Mouse (Mus musculus) lung, embryonic 16.5 days (tissue): ENCODE measurements around the gene Gzmg. TPM values are rescaled to one million over a fixed set of nuclear protein-coding genes. Genes with fewer than 3 reads are reported as not detected.
"Not testable (repeated sequence)": the region's sequence is repeated elsewhere in the genome, so short reads cannot be mapped to it uniquely, and the experiment has no call there.

Experiments
- ATAC-seq: fragments of 200-750 bp; cut with Nextera tagmentation; 2 replicates; pipeline ENCODE4 v1.8.0; 2017; ENCODE audit warnings: low read depth, mild to moderate bottlenecking, moderate library complexity
- H3K27ac ChIP-seq: fragments of 300-500 bp; sonication (generic); 2 replicates; pipeline ENCODE4 v1.5.1; 2014; ENCODE audit warnings: mild to moderate bottlenecking, control low read depth, low read length
- H3K27me3 ChIP-seq: fragments of 300-500 bp; sonication (generic); 2 replicates; pipeline ENCODE4 v1.6.1; 2014; ENCODE audit warnings: low read depth, low read length, mixed read lengths; ENCODE audit not compliant: control insufficient read depth, insufficient read depth
- H3K36me3 ChIP-seq: fragments of 300-500 bp; sonication (generic); 2 replicates; pipeline ENCODE4 v1.6.1; 2014; ENCODE audit warnings: low read length; ENCODE audit not compliant: control insufficient read depth, insufficient read depth
- H3K4me1 ChIP-seq: fragments of 300-500 bp; sonication (generic); replicated peaks from 2 replicates; pipeline ENCODE4 v1.6.1; 2014; ENCODE audit warnings: low read length, mixed read lengths; ENCODE audit not compliant: control insufficient read depth, insufficient read depth
- H3K4me2 ChIP-seq: fragments of 300-500 bp; sonication (generic); 2 replicates; pipeline ENCODE4 v1.6.1; 2014; ENCODE audit warnings: low read depth, low read length, control low read depth
- H3K4me3 ChIP-seq: fragments of 300-500 bp; sonication (generic); 2 replicates; pipeline ENCODE4 v1.5.1; 2014; ENCODE audit warnings: mild to moderate bottlenecking, low read length, control low read depth
- H3K9ac ChIP-seq: fragments of 300-500 bp; sonication (generic); 2 replicates; pipeline ENCODE4 v1.6.1; 2014; ENCODE audit warnings: low read length, control low read depth
- H3K9me3 ChIP-seq: fragments of 300-500 bp; sonication (generic); 2 replicates; pipeline ENCODE4 v1.6.1; 2016; ENCODE audit warnings: low read length; ENCODE audit not compliant: control insufficient read depth
- WGBS: fragments of 180-500 bp; shearing (Covaris S2); extraction: QIAGEN DNeasy Blood & Tissue Kit; methylation state at CpG from one replicate; pipeline ENCODE4 v1.1.7; 2014; 5-methylcytosine and 5-hydroxymethylcytosine counted together
- polyA plus RNA-seq: library from polyadenylated mRNA; unstranded; fragments of >200 nt; fragmentation: Nextera tagmentation; extraction: Ambion mirVana; gene quantifications from 2 replicates; pipeline ENCODE4 v1.2.1, GENCODE M21; 2015

Gzmg gene
- polyA plus RNA-seq, result not detected in 2 replicates

DNA sequence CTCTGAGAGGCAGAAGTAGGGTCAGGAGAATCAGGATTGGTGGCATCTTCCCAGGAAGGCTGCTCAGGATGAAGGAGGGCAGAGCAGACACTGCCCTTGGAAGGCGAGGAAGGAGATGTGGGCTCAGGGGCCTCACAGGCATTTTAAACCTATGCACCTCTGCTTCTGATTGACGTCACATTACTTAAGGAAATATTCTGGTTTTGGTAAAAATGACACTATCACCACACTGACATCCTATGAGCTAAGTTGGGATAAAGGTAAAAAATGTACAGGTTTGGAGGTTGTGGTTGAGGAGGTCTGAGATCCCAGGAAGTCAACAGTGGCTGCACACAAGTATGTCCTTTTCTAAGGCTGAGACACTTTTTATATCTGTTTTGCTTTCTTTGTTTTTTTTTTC is at the start of gene Gzmg:
Gzmg (minus strand) TSS at position 101 of the 400 bp plus-strand sequence.
- WGBS, result 78% methylated on average over 2 of the region's 2 CpGs
- H3K4me1 ChIP-seq, H3K36me3 ChIP-seq, H3K27me3 ChIP-seq, H3K4me3 ChIP-seq, H3K27ac ChIP-seq, ATAC-seq, H3K9ac ChIP-seq, H3K4me2 ChIP-seq, H3K9me3 ChIP-seq: not testable (repeated sequence)

DNA sequence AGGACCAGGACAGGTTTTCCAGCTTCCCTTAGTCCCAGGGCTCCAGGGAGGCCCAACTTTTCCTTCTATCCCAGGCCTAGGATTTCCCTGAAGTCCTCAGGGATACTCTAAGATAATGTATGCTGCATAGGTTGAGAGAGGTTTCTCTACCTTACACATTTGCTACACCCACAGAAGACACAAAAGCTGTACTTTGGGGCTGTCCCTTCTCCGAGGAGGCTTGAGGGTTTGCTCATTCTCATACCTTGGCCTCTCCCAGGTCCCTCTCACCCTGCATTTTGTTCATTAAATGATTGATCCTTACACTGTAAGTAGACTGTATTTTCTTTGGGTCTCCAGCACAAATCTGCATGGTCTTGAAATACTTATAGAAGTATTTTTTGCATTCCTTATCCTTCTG is 46.2 kb upstream of the Gzmg start:
- Histone ChIP-seq H3K27ac (no peak overlapping the region), H3K4me2 (no peak overlapping the region), H3K36me3 (no peaks in the 10 kb centered on the region), H3K9me3 (no peaks in the 10 kb centered on the region), H3K27me3 (no peaks in the 10 kb centered on the region), H3K4me1 (no peaks in the 10 kb centered on the region), H3K9ac (no peak overlapping the region), H3K4me3 (no peak overlapping the region)
- ATAC-seq, result no peak
- 80% methylated on average over 1 of the region's 1 CpGs for WGBS

DNA sequence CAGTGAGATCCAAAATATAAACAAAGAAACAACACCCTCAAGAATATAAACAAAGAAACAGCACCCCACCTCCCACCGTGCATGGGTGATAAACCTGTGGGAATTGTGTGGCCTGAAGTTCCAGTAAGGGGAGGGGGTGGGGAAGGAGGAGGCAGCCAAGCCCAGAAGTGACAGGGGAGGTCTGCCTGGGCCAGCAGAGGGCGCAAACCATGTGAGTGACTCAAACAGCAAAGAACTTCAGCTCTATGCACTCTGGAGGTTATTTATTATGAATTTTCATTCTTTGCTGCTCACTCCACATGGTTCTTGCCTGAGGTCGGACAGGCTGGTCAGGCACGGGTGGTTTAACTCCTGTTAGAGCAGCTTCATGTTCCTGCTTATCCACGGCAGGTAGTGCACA is 45.6 kb upstream of the Gzmg start:
- H3K4me3 ChIP-seq, H3K9ac ChIP-seq, ATAC-seq, H3K27ac ChIP-seq, H3K4me1 ChIP-seq, H3K27me3 ChIP-seq, H3K9me3 ChIP-seq, H3K4me2 ChIP-seq, H3K36me3 ChIP-seq: not testable (repeated sequence)
- 32% methylated on average over 5 of the region's 5 CpGs for WGBS

DNA sequence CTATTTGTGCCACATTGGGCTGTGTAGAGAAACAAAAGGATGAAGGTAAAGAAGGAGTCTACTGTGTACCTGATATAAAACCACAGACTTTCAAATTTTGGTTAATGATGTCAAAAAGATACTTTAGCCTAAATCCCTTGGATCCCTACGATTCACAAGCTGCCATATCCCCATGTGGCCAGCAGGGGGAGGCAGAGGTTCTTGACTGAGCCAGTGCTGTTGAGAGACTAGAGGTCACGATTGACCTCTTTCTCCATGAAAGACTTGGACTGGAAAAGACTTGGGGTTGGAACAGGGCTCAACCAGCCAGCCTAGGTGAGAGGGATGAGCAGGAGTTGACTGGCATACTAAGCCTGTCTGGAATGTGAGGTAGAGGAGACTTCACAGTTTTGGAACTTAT is 44.6 kb upstream of the Gzmg start:
- Histone ChIP-seq H3K4me2 (no peak overlapping the region), H3K36me3 (no peaks in the 10 kb centered on the region), H3K9me3 (no peaks in the 10 kb centered on the region), H3K27me3 (no peaks in the 10 kb centered on the region), H3K27ac (no peak overlapping the region), H3K9ac (no peak overlapping the region), H3K4me3 (no peak overlapping the region), H3K4me1 (no peaks in the 10 kb centered on the region)
- 9% methylated on average over 2 of the region's 2 CpGs for WGBS
- no peak for ATAC-seq

DNA sequence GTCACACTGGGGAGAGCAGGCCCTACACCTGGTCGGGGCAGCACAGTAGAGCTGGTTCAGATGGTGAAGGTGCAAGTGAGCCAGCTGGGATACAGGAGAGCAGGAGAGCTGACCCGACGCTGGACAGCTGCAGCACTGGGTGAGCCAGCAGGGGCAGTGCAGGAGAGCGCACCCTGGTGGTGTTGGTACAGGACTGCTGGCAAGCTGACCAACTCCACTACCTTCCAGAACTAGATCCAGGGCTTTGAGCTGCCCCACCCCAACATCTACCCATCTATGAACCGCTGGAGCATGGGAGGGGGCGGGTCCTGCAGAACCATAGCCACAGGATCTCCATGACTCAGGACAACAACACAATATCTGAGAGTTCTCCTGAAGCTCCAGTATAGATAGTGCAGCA is 27.6 kb upstream of the Gzmg start:
- Histone ChIP-seq H3K9ac (no peak overlapping the region), H3K4me1 (no peaks in the 10 kb centered on the region), H3K27me3 (no peaks in the 10 kb centered on the region), H3K4me3 (no peak overlapping the region), H3K4me2 (no peak overlapping the region), H3K27ac (no peak overlapping the region), H3K36me3 (no peaks in the 10 kb centered on the region), H3K9me3 (no peaks in the 10 kb centered on the region)
- WGBS, result 47% methylated on average over 6 of the region's 6 CpGs
- no peak for ATAC-seq

DNA sequence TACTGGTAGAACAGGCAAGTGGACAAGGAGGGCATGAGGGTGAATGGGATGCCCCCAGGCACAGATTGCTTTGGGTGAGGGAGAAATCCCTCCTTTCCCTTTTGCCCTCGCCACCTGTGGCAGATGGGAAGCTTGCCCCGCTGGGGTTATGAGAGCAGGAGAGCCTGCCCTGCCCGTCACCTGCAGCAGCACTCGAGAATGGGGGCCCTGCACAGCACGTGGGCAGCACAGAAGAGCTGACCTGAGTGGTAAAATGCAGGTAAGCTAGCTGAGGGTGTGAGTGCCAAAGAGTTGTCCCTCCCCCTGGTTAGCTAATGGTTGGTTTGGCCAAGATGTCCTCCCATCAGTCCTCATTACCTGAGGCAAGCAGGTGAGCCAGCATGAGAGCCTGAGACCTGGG is 27.1 kb upstream of the Gzmg start:
- Histone ChIP-seq H3K9ac (no peak overlapping the region), H3K4me2 (no peak overlapping the region), H3K9me3 (no peaks in the 10 kb centered on the region), H3K27ac (no peak overlapping the region), H3K4me3 (no peak overlapping the region), H3K27me3 (no peaks in the 10 kb centered on the region), H3K36me3 (no peaks in the 10 kb centered on the region), H3K4me1 (no peaks in the 10 kb centered on the region)
- ATAC-seq, result no peak
- WGBS, result 76% methylated on average over 5 of the region's 5 CpGs

DNA sequence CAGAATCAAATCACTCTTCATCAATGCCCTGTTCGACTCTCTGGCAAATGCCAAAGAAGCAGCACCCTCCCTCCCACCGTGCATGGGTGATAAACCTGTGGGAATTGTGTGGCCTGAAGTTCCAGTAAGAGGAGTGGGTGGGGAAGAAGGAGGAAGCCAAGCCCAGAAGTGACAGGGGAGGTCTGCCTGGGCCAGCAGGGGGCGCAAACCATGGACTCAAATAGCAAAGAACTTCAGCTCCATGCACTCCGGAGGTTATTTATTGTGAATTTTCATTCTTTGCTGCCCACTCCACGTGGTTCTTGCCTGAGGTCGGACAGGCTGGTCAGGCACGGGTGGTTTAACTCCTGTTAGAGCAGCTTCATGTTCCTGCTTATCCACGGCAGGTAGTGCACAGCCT is 18.3 kb upstream of the Gzmg start:
- not testable (repeated sequence) for H3K4me1 ChIP-seq, H3K4me2 ChIP-seq, H3K27me3 ChIP-seq, H3K9me3 ChIP-seq, ATAC-seq, H3K27ac ChIP-seq, H3K4me3 ChIP-seq, H3K36me3 ChIP-seq, H3K9ac ChIP-seq
- WGBS, result 25% methylated on average over 8 of the region's 8 CpGs

DNA sequence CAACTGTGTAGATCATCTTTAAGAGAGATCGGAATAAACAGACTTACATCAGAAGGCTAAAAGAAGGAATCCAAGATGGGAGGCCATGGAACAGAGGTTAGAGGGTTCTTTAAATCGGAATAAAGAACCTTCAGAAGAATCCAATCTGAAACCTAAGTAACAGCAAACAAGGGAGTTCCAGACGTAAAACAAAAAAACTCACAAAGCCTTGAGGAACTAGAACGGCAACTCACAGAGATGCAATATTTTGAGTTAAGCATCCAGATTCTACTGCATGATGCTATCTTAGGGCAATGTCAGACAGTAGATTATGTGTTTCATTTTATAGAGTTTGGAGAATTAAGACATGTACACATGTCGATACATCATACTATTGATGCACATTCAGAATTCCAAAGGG is 15.1 kb upstream of the Gzmg start, which contains the start of gene Gzmn:
Gzmn (minus strand) TSS at position 101 of the 400 bp plus-strand sequence.
- ATAC-seq, result no peak
- Histone ChIP-seq H3K36me3 (no peaks in the 10 kb centered on the region), H3K4me3 (no peak within 1 kb of the TSS), H3K27ac (no peak within 1 kb of the TSS), H3K9me3 (no peaks in the 10 kb centered on the region), H3K4me2 (no peak within 1 kb of the TSS), H3K4me1 (no peaks in the 10 kb centered on the region), H3K27me3 (no peaks in the 10 kb centered on the region), H3K9ac (no peak within 1 kb of the TSS)
- 89% methylated on average over 5 of the region's 5 CpGs for WGBS

DNA sequence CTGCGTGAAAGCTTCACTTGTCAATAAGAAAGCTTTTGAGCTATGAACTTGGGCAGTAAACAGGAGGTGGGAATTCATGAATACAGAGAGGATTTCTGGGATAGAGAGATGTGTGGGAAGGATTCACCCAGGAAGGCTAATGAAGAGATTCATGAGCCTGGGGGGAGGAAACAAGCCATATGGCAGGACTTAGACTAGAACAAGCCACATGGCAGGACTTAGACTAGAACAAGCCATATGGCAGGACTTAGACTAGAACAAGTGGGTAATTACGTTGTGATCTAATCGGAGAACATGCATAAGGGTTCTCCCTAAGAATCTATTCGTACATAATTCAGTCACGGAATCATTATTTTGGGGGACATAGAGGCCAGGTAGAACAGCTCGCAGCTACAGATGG is 14.0 kb upstream of the Gzmg start:
- Histone ChIP-seq H3K4me1 (no peaks in the 10 kb centered on the region), H3K36me3 (no peaks in the 10 kb centered on the region), H3K9ac (no peak overlapping the region), H3K4me3 (no peak overlapping the region), H3K9me3 (no peaks in the 10 kb centered on the region), H3K27me3 (no peaks in the 10 kb centered on the region), H3K4me2 (no peak overlapping the region), H3K27ac (no peak overlapping the region)
- 92% methylated on average over 6 of the region's 6 CpGs for WGBS
- no peak for ATAC-seq

DNA sequence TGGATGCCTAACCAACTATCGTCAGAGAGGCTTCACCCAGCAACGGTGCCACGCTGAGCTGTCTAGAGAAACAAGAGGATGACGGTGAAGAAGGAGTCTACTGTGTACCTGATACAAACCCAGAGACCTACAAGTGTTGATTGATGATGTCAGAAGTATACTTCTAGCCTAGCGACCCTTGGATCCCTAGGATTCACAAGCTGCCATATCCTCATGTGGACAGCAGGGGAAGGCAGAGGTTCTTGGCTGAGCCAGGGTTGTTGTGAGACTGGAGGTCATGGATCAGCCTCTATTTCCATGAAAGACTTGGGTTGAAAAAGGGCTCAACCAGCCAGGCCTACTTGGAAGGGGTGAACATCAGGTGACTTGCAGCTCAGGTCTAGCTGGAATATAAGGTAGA is 13.4 kb upstream of the Gzmg start:
- Histone ChIP-seq H3K27me3 (no peaks in the 10 kb centered on the region), H3K4me3 (no peak overlapping the region), H3K4me1 (no peaks in the 10 kb centered on the region), H3K9ac (no peak overlapping the region), H3K36me3 (no peaks in the 10 kb centered on the region), H3K4me2 (no peak overlapping the region), H3K9me3 (no peaks in the 10 kb centered on the region), H3K27ac (no peak overlapping the region)
- WGBS, result 81% methylated on average over 5 of the region's 5 CpGs
- no peak for ATAC-seq
